Mouse (Mus musculus) layer of hippocampus, postnatal 10 days (tissue): Measurements from ENCODE around the gene Mon2. TPM values are rescaled to one million over a fixed set of nuclear protein-coding genes. Genes with fewer than 3 reads are reported as not detected.

Source experiments
- DNase-seq, 2 experiments: peaks; one replicate each; pipeline ENCODE4 v3.0.0; 2021; ENCODE audit warnings: low spot score in 2 of 2
- long read RNA-seq: library from polyadenylated mRNA; stranded (forward); transcript quantifications from one replicate; pipeline ENCODE4 v2.0.0, GENCODE M21; 2023
- total RNA-seq, 2 experiments: library from RNA; stranded (reverse); gene quantifications; 2 replicates each; pipeline ENCODE4 v1.2.3; 2021

Gene Mon2
- 10 to 100 TPM; 73.7 to 94.9 TPM for total RNA-seq
- long read RNA-seq, full-length matches to known transcripts: 1 of 3 reads
- long read RNA-seq, partial matches to known transcripts: 0 of 3 reads
- long read RNA-seq, other reads (novel, unspliced or antisense): 2 of 3 reads

- DNase-seq: peak; percentile 93 to 97
Measured at GRCm38 (mm10) chr10:123076245-123077023, at the start of gene Mon2. Gene Mon2, minus strand, starts transcription at chr10:123076505.

- no peak for DNase-seq
Measured at GRCm38 (mm10) chr10:123120666-123121392, 44.5 kb upstream of the Mon2 start.

DNA sequence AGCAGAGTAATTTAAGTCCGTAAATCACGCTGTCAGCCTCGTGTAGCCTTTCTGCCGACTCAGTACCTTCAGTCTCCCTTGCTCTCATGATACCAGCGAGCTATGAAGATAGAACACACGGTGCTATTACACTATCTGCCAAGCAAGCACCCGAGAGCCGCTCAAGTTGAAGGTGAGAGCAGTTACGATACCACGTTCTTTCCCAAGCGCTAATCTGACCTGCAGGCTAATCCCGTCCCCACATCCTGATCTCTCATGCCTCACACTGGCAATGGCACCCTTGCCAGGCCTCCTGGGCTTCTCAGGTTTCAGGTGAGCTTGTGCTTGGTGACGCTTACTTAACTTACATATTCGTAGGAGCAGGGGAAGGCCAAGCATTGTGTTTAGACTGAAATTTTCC lies 40.6 kb upstream of the Mon2 start:
- DNase-seq: no peak

GRCm38 (mm10) chr10:123113466-123113865 lies 37.2 kb upstream of the Mon2 start:
- DNase-seq: no peak

GRCm38 (mm10) chr10:123112787-123113168 lies 36.5 kb upstream of the Mon2 start:
- no peak for DNase-seq

- DNase-seq: no peak
Measured at GRCm38 (mm10) chr10:123112056-123112786, 35.9 kb upstream of the Mon2 start.

DNA sequence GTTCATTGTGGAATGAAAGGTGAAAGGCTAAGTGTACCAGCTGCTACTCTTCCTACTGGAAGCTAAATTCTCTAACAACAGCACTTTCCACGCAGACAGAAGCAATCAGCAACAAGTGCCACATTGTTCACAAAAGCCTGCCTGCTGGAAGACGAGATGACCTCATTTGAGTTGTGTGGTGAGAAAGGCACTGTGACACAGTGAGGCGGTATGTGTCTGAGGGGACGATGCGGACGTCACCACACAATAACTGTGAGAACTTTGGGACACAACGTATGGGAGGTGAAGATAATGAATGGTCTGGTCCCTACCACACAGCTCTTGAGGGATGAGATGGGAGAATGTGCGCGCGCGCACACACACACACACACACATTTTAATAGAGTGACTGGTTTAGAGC lies 34.2 kb upstream of the Mon2 start:
- DNase-seq: no peak

- no peak for DNase-seq
Measured at GRCm38 (mm10) chr10:123108527-123108926, 32.2 kb upstream of the Mon2 start.

GRCm38 (mm10) chr10:123108121-123108520 lies 31.8 kb upstream of the Mon2 start:
- no peak for DNase-seq

DNA sequence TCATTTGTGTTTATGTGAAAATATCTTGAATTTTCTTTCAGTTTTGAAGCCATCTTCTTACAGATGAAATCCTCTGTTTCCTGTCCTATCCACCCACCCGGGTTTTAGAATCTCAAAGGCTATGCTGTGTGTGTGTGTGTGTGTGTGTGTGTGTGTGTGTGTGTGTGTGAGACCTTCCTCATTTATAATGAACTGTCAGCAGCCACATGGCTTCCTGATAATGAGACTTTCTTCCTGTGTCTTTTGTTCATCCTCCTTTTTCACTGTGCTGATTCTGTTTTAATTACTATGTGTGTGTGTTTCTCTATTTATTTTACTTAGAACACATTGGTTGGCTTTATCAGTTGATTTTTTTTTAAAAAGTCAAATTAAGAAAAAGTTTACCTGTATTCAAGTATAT lies 25.0 kb upstream of the Mon2 start:
- DNase-seq: no peak

GRCm38 (mm10) chr10:123100584-123100983 lies 24.3 kb upstream of the Mon2 start:
- no peak for DNase-seq

DNA sequence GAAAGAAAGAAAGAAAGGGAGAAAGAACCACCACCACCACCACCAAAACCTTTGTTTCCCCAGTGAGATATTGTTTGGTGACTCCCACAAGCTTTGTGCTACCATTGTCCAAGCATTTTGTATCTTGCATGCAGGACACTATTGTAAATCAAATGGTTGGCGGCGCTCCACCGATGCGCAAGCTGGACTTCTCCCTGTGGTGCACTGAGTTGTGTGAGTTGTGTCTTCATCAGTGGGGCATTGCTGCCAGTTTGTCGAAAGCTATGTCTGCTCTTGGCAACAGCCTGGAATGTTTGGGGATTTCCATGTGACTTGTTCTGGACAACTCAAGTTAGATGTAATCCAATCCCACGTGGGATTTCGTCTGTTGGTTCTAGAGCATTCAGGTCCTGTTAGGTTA lies 18.2 kb upstream of the Mon2 start:
- no peak for DNase-seq

- DNase-seq: no peak
Measured at GRCm38 (mm10) chr10:123092577-123092976, 16.3 kb upstream of the Mon2 start.

GRCm38 (mm10) chr10:123091737-123092136 lies 15.4 kb upstream of the Mon2 start:
- DNase-seq: peak; percentile 54 to 66

DNA sequence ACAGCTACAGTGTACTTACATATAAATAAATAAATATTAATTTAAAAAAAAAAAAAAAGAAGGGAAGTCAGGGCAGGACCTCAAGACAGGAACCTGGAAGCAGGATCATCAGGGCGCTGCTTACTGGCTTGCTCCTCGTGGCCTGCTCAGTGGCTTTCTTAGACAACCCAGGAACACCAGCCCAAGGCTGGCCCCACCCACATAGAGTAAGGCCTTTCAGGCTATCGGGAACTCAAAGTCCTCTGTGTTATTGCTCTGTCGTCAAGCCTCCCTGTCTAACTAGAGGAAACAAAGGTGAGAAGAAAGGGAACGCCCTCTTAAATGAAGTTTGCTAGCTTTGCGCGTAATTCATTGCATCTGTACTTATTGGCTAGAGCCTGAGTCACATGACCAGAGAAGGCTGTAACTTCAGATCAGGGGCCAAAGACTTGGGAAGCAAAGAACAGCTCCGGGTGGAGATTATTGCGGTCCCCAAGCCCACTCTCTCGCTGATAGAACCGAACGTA lies 13.2 kb upstream of the Mon2 start:
- no peak for DNase-seq

GRCm38 (mm10) chr10:123086847-123087246 lies 10.5 kb upstream of the Mon2 start:
- DNase-seq: no peak

GRCm38 (mm10) chr10:123084900-123085641 lies 8.8 kb upstream of the Mon2 start:
- DNase-seq: no peak

DNA sequence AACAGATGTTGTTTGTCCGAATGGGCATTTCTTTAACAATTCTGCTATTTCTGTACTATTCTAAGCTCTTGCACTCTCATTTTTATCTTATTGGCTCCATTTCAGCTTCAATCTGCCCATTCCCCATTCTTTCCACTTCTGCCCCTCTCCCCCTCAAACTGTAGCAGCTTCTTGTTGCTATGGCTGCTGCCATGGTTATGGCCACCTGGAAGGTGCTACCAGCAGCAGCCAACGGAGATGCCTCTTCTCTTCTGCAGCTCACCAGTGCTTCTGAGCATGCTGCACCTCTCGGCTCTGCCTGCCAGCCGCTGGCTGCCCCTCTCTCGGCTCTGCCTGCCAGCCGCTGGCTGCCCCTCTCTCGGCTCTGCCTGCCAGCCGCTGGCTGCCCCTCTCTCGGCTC lies 8.0 kb upstream of the Mon2 start:
- DNase-seq: no peak

- DNase-seq: no peak
Measured at GRCm38 (mm10) chr10:123075751-123076242, 508 bp downstream of the Mon2 start.

DNA sequence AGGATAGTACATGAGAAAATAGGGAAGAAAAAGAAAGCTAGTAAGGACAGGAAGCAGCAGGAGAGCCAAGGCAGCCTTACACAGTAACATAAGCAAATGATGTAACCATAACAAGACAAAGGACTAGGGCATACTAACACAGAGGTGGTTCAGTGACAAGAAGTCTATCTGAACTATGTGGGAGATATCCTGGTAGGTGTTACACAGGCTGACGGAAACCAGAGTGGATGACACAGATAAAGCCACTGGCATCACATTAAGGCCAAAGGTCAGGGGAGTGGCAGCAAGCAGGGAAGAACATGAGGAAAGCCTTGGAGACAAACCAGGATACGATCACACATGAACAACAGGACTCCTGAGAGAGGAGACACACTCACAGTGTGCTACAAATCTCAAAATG lies 4.3 kb downstream of the Mon2 start:
- no peak for DNase-seq

DNA sequence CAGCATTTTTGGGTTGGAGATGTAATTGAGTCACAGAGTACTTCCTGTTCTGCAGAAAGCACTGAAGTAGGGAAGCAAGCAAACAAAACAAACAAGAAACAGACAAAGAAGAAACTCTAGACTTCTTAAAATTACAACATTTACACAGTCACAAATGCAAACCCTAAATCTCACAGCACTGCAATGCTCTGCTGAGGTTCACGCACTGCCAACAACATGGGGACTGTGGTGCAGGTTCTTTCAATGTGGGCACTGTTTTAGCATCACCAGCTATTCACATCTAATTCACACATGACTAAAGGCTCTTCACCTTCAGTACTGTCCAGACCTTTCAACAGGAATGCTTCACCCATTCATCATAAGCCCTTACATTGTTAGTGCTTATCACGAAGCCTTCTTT lies 13.3 kb downstream of the Mon2 start:
- DNase-seq: no peak
